Mouse (Mus musculus) ES-Bruce4 (cell line): ENCODE data around the gene Baiap2. TPM values are rescaled to one million over a fixed set of nuclear protein-coding genes. Genes with fewer than 3 reads are reported as not detected.

Source experiments
- H3K27ac ChIP-seq: 2 replicates; pipeline ENCODE4 v1.5.1; 2012; ENCODE audit warnings: low read length, inconsistent platforms; ENCODE audit not compliant: insufficient read depth
- H3K27me3 ChIP-seq: 2 replicates; pipeline ENCODE4 v1.6.1; 2012; ENCODE audit warnings: mild to moderate bottlenecking, low read length, inconsistent platforms; ENCODE audit not compliant: control insufficient read depth, poor library complexity, insufficient read depth, severe bottlenecking
- H3K36me3 ChIP-seq: 2 replicates; pipeline ENCODE4 v1.6.1; 2012; ENCODE audit warnings: inconsistent platforms, mild to moderate bottlenecking, low read length, moderate library complexity; ENCODE audit not compliant: control insufficient read depth, poor library complexity, insufficient read depth, severe bottlenecking
- H3K4me1 ChIP-seq: one replicate; pipeline ENCODE4 v1.8.1; 2011; ENCODE audit warnings: low read length; ENCODE audit not compliant: control insufficient read depth, insufficient read depth
- H3K4me3 ChIP-seq: 2 replicates; pipeline ENCODE4 v1.5.1; 2011; ENCODE audit warnings: low read depth, mild to moderate bottlenecking, low read length
- H3K9ac ChIP-seq: 2 replicates; pipeline ENCODE4 v1.6.1; 2012; ENCODE audit warnings: low read depth, mild to moderate bottlenecking, inconsistent platforms; ENCODE audit not compliant: poor library complexity, severe bottlenecking
- H3K9me3 ChIP-seq: replicated peaks from 2 replicates; pipeline ENCODE4 v1.6.1; 2012; ENCODE audit warnings: mild to moderate bottlenecking, low read length, inconsistent platforms; ENCODE audit not compliant: control insufficient read depth, poor library complexity, insufficient read depth, severe bottlenecking
- CTCF ChIP-seq: IDR thresholded peaks from one replicate; pipeline ENCODE4 v1.8.1; 2011; ENCODE audit warnings: low read depth, low read length
- EP300 ChIP-seq: IDR thresholded peaks from 2 replicates; pipeline ENCODE4 v1.6.1; 2011; ENCODE audit warnings: low read depth, low read length; ENCODE audit not compliant: insufficient read depth
- POLR2A ChIP-seq: IDR thresholded peaks from one replicate; pipeline ENCODE4 v1.8.1; 2011; ENCODE audit warnings: low read length; ENCODE audit not compliant: insufficient read depth
- polyA plus RNA-seq: library from polyadenylated mRNA; stranded (reverse); fragments of >200 nt; gene quantifications from 2 replicates; pipeline ENCODE4 v1.2.4, GENCODE M21; 2011; ENCODE audit warnings: low read depth; ENCODE audit not compliant: missing spikeins, insufficient read depth, insufficient read length

The Baiap2 gene
- polyA plus RNA-seq, 1 experiment, result 15.6 TPM

DNA sequence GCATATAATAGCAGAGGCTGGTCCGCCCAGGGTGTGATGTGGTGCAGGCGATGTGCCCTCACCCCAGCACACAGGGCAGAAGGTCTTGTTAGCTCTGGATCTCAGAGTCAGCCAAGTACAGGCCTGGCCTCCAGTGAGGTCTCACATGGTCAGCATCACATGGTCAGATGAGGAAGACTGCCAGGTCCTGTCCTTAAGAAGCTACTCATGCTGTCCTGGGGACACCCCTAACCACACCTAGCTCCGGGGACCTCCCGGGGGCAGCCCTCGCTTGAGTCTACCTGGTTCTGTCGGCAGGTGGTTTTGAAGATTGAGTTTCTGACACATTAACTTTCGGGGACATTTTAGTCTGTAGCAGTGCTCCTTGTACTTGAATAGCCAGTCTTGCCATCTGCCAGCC, 45.8 kb downstream of the Baiap2 start:
- Histone ChIP-seq H3K9me3 (no peaks in the 10 kb centered on the region), H3K4me1 (no peaks in the 10 kb centered on the region), H3K27ac (no peak overlapping the region), H3K4me3 (no peak overlapping the region), H3K27me3 (no peaks in the 10 kb centered on the region), H3K36me3 (no peaks in the 10 kb centered on the region), H3K9ac (no peak overlapping the region)
- TF ChIP-seq EP300 (no peak), CTCF (no peak)

DNA sequence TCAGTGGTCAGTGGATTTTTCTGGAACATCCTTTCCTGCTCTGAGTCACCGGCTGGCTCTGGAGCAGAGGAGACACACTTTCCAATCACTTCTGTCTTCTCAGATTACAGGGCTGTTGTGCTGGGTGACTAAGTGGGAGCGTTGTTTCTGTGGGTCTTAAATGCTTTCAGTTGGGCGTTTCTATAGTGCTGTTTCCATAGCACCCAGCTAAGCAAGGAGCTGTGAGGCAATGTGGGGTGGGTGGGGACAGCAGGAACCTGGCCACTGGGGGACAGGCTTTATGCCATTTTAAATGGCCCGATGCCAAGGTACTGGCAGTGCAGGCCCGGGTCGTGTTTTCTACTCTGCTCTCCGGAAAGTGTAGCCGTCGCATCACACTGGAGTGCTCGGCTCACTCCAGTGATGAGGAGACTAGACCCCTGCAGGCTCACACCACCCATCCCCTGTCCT, 46.6 kb downstream of the Baiap2 start:
- H3K4me1 ChIP-seq, result no peaks in the 10 kb centered on the region
- no peak overlapping the region for H3K4me3 ChIP-seq
- no peak for TF ChIP-seq CTCF
- no peak for TF ChIP-seq EP300
- no peak for TF ChIP-seq POLR2A
- H3K9me3 ChIP-seq, result no peaks in the 10 kb centered on the region
- H3K9ac ChIP-seq, result no peak overlapping the region
- H3K36me3 ChIP-seq, result no peaks in the 10 kb centered on the region
- no peaks in the 10 kb centered on the region for H3K27me3 ChIP-seq
- no peak overlapping the region for H3K27ac ChIP-seq

DNA sequence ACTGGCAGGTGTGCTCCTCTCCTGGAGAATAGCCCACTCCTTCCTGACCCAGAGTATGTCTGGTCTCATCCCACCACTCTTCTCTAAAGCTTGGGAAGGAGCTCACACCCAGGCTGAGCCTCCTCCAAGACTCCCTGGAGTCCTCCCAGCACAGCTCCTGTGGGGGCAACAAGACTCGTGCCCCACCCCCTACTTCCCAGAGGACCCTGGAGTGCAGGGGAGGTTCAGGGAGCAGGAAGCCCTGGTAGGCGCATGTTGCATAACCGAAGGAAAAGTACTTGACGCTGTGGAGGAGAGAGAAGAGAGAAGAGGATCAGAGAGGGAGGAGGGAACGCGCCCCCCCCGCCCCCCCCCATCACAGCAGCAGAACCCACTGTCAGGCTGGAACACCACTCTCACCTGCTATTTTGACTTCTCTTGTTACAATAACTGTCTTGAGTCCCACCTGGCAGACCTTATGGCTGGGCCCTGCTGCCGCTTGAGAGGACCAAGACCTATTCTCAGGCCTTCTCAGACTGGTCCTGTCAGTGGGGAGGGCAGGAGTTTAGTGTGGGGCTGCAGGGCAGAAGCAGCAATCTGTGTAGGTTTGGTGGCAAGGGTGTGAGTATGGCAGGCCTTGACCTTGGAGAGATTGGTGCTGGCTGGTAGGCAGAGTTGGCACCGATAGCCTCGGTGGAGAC, 48.2 kb downstream of the Baiap2 start:
- Histone ChIP-seq H3K4me1 (no peaks in the 10 kb centered on the region), H3K4me3 (no peak overlapping the region), H3K27me3 (no peaks in the 10 kb centered on the region), H3K27ac (no peak overlapping the region), H3K9me3 (no peaks in the 10 kb centered on the region), H3K36me3 (no peaks in the 10 kb centered on the region), H3K9ac (no peak overlapping the region)
- TF ChIP-seq EP300 (no peak), POLR2A (no peak), CTCF (no peak)

DNA sequence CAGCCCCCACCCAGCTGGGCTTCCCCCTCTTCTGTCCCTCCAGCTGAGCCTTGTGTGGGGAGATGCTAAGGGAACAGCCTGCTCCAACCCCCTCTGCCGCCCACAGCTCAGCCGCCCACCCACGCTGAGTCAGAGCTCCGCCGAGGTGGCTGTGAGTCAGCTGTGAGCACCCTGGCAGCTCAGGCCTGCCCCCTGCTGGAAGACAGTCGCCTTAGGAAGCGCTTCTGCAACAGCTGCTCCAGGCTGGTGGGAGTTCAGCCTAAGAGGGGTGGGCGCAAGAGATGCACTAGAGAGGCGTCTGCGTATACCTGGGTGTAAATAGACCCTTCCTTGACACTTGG, 48.7 kb downstream of the Baiap2 start:
- Histone ChIP-seq H3K27ac (no peak overlapping the region), H3K4me3 (no peak overlapping the region), H3K4me1 (no peaks in the 10 kb centered on the region), H3K36me3 (no peaks in the 10 kb centered on the region), H3K27me3 (no peaks in the 10 kb centered on the region), H3K9me3 (no peaks in the 10 kb centered on the region), H3K9ac (no peak overlapping the region)
- TF ChIP-seq POLR2A (no peak), CTCF (peak; percentile 91)

DNA sequence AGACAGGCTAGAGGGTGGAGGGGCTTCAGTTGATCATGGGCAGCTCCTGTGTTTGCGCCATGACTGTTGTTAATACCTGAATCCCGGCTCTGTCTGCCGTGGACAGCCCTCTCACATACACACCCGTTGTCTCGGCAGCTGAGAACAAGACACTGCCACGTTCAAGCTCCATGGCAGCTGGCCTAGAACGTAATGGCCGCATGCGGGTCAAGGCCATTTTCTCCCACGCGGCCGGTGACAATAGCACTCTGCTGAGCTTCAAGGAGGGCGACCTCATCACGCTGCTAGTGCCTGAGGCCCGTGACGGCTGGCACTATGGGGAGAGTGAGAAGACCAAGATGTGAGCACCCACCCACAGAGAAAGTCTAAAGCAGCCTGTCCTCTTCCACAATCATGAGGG, 54.8 kb downstream of the Baiap2 start:
- no peaks in the 10 kb centered on the region for H3K36me3 ChIP-seq
- no peak overlapping the region for H3K9ac ChIP-seq
- TF ChIP-seq POLR2A (no peak), CTCF (no peak), EP300 (no peak)

GRCm38 (mm10) chr11:120002041-120002440, 59.5 kb downstream of the Baiap2 start:
- no peak overlapping the region for H3K4me3 ChIP-seq
- H3K9me3 ChIP-seq, result no peaks in the 10 kb centered on the region
- no peaks in the 10 kb centered on the region for H3K4me1 ChIP-seq
- H3K36me3 ChIP-seq, result no peaks in the 10 kb centered on the region
- H3K9ac ChIP-seq, result no peak overlapping the region
- no peaks in the 10 kb centered on the region for H3K27me3 ChIP-seq
- no peak overlapping the region for H3K27ac ChIP-seq
- TF ChIP-seq CTCF, result no peak
- TF ChIP-seq EP300, result no peak
- TF ChIP-seq POLR2A, result no peak

More for the DNA sequence above, 54.8 kb downstream of the Baiap2 start:
- H3K4me3 ChIP-seq, result no peak overlapping the region
- no peaks in the 10 kb centered on the region for H3K27me3 ChIP-seq
- no peaks in the 10 kb centered on the region for H3K4me1 ChIP-seq
- H3K9me3 ChIP-seq, result no peaks in the 10 kb centered on the region
- no peak overlapping the region for H3K27ac ChIP-seq
